Mouse (Mus musculus): ENCODE measurements at regions not wholly inside any gene's neighbourhood (a gene's known extent, or its start where the extent isn't known, plus 50 kb on each side); places are given as distances from the start of the nearest gene placed in this dataset.
A peak's percentile ranks its signal among the peaks of the same experiment; 100 is the strongest.

GRCm38 (mm10) chr1:119305315-119305976, 116.6 kb downstream of the Inhbb start:
- no peak for DNase-seq

DNA sequence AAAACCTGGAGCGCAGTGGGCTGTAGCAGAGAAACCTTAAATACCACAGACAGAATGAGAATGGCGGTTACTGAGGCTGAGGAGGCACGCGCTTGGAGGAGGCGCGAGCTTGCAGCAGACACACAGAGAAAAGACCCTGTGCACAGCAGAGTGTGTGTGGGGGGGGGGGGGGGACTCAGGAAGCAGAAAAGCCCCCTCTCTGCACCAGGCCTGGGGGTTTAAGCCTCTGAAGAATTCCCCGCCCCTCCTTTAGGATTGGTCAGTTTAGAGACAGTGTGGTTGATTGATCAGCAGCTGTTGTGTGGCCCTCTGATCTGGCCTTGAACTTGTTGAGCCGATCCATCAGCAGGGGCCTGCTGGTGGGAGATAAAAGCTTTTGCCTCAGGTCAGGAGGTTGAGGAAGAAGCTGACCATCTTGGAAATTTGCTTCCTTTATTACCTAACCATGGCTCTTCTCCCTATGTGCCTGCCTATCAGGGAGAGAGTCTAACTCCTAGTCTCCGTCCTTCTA, 117.5 kb downstream of the Inhbb start:
- no peak for DNase-seq

DNA sequence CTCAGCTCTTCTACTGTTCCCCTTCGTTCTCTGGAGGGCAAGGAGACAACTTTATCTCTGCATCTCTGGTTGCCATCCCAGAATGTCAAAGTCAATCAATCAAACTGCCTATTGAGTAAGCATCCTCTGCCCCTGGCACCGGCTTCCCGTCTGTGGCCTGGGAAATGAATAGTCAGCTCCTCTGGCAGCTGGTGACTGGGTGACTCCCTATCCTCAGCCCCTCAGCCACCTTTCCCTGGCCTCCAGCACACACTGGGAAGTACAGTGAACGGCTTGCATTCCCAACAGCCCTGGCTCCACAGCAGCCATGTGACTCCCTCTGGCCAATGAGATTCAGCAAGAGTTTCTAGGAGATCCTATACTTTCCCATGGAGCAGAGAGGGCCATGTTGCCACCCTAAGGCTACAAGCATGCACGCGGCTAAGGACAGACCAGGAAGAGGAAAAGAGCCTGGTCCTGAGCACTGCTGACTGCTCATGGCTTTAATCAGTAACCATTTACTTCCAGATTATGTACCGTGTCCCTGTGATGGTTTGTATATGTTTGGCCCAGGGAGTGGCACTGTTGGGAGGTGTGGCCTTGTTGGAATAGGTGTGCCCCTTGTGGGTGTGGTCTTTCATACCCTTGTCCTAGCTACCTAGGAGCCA, 119.6 kb downstream of the Inhbb start:
- peak; percentile 40 for DNase-seq

- no peak for DNase-seq
These were observed 120.1 kb downstream of the Inhbb start for GRCm38 (mm10) chr1:119301931-119302330.

- no peak for DNase-seq
These were observed 120.8 kb downstream of the Inhbb start for GRCm38 (mm10) chr1:119301258-119301657.

GRCm38 (mm10) chr1:119299842-119300752, 122.0 kb downstream of the Inhbb start:
- DNase-seq: peak; percentile 23

GRCm38 (mm10) chr1:119298696-119299230, 123.3 kb downstream of the Inhbb start:
- no peak for DNase-seq

GRCm38 (mm10) chr1:119295121-119295520, 126.9 kb downstream of the Inhbb start:
- no peak for DNase-seq

GRCm38 (mm10) chr1:119293839-119294238, 128.2 kb downstream of the Inhbb start:
- no peak for DNase-seq

- DNase-seq: peak; percentile 82
These were observed 129.8 kb downstream of the Inhbb start for GRCm38 (mm10) chr1:119292216-119292615.

GRCm38 (mm10) chr1:119290165-119290916, 131.7 kb downstream of the Inhbb start:
- DNase-seq: no peak

GRCm38 (mm10) chr1:119289516-119290164, 132.4 kb downstream of the Inhbb start:
- DNase-seq: no peak

GRCm38 (mm10) chr1:119282416-119282815, 139.6 kb downstream of the Inhbb start:
- DNase-seq: no peak

DNA sequence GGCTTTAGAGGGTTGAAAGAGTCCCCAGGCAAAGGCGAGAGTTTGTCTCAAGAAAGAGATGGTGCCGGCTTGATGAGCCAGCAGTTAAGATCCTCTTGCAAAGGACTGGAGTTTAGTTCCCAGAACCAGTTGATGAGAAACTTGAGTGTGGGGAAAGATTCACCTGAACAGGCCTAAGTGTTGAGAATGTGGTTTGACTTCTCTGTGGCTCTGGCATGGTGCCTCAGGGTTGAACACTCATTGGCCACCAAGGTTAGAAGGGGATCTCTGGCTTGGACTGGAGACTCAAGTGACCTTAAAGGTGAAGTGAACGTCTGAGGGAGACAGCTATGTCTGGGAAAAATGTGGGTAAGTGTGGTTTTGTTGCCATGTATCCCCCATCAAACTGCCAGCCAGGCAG, 142.8 kb downstream of the Inhbb start:
- no peak for DNase-seq

DNA sequence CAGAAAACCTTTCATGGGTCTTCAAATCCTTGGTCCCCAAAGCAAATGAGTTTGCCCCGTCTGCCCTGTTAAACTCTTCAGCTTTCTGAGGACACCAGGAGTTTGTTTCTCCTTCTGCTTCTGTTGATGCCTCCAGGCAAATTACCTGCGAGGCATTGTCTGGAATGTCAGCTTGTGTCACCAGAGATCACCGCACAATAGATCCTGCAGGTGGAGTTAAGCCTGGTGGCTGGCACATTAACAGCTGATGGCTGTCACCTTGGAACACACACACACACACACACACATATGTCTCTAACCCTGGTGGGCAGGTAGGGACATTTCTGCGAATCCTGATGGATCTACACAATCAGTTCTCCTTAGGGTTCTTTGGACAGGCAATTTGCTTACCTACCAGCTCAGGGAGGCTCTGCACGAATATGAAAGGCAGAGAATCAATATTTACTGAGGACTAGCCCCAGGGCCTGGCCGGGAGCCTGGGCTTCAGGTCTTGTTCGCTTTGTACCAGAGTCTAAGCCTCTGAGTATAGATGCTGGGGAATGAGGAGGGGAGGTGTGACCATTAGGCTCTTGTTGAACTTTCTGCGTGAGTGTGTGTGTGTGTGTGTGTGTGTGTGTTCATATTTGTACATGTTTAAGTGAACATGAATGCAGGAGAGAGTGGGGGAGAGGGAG, 143.4 kb downstream of the Inhbb start:
- no peak for DNase-seq

- DNase-seq: no peak
These were observed 144.1 kb downstream of the Inhbb start for GRCm38 (mm10) chr1:119277990-119278389.

GRCm38 (mm10) chr1:119266013-119266412, 156.0 kb downstream of the Inhbb start:
- DNase-seq: no peak

GRCm38 (mm10) chr1:119265192-119265891, 156.7 kb downstream of the Inhbb start:
- no peak for DNase-seq

- peak; percentile 37 for DNase-seq
These were observed 162.6 kb downstream of the Inhbb start for GRCm38 (mm10) chr1:119259455-119259854.

DNA sequence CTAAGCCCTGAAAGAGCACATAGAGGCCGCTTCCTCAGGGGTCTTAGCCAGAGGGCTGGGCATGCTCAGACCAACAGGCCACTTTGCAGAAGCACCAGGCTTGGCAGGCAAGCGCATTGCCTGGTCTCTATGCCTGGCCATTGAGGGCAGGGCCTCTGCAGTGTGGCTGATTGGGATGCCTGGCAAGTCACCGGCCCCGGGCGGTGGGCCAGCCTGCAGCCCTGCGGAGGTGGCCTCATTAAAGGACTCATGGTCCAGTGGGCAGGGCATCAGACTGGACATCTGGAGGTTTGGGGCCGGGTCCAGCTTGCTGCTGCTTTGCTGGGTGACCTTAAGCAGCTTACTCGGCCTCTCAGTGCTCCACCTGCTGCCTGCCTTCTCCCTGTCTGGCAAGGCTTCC, 165.3 kb downstream of the Inhbb start:
- DNase-seq: peak; percentile 43

All from adrenal gland, postnatal 25 days (tissue).